Mouse (Mus musculus) yolk sac, embryonic 10.5 days (tissue): ENCODE measurements around the gene Olfr746.

Experiments
- DNase-seq: peaks from one replicate; pipeline ENCODE4 v3.0.0-alpha.2; 2017; ENCODE audit warnings: low spot score

Olfr746 gene

DNA sequence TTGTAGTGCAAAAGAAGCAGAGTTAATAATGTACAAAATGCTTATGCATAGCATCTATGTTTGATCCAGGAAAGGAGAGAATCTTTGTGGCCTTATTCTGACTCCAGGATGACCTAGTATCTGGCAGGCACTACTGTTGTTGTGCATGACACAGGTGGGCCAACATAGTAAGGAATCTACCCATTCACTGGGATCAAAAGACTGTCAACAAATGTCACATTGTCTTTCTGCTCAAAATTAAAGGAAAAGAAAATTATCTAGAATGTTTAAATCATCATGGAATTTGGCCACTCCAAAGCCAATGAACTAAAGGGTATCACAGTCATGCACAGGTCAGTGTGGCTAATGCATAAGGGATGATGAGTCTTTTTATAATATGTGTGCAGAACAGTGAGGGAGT lies at the start of gene Olfr746:
Olfr746 (plus strand) TSS at position 301 of the 400 bp plus-strand sequence.
- DNase-seq: no peak

GRCm38 (mm10) chr14:50614579-50614978 lies 32.3 kb upstream of the Olfr746 start, which contains the start of gene Olfr744:
Gene Olfr744 (plus strand): TSS chr14:50614879.
- no peak for DNase-seq

GRCm38 (mm10) chr14:50639088-50639487 lies 7.8 kb upstream of the Olfr746 start, which contains the start of gene Olfr745:
Gene Olfr745 (plus strand): TSS chr14:50639388.
- DNase-seq: no peak

GRCm38 (mm10) chr14:50693106-50693505 lies 46.2 kb downstream of the Olfr746 start, which contains the start of gene Olfr747:
Gene Olfr747 (minus strand): TSS chr14:50693206.
- DNase-seq: no peak
